Mouse (Mus musculus): ENCODE data around the gene Camp.

DNA sequence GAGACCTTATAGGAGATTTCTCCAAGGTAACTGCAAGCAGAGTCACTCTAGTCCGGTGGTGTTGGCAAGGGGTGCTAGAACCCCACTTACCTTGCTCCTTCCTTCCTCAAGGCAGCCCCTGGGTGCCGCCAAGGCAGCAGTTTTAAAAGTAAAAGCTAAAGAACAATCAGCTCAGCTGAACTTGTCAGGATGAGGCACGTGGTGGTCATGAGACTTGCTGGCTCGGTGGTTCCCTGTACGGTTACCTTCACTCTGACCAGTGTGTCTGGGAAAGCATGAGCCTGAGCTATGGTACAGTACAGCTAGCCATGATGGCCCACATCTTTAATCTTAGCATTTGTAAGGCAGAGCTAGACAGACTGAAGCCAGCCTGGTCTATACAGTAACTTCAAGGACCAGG, 37.9 kb upstream of the Camp start:
- TF ChIP-seq CTCF (IDR thresholded peaks at IDR 0.05; ENCODE audit: extremely low read depth, insufficient read depth, insufficient read length, insufficient replicate concordance), result no peak
- no peak for TF ChIP-seq POLR2A (IDR thresholded peaks at IDR 0.05; ENCODE audit: low read depth, low read length)

Data from spleen, adult 2 months (tissue).